Mouse (Mus musculus) cerebellum, adult (tissue): ENCODE measurements around the gene Prss54.
"Not testable (repeated sequence)": the region's sequence is repeated elsewhere in the genome, so short reads cannot be mapped to it uniquely, and the experiment has no call there.

ENCODE experiments used
- ATAC-seq: cut with Nextera tagmentation; 2 replicates; pipeline ENCODE4 v1.9.2; 2017; ENCODE audit warnings: mild to moderate bottlenecking, moderate library complexity, mixed read lengths; ENCODE audit not compliant: insufficient number of reproducible peaks, low FRiP score, low TSS enrichment

The Prss54 gene

GRCm38 (mm10) chr8:95576240-95576639, at the start of gene Prss54:
Gene Prss54 (minus strand): TSS chr8:95576340.
- ATAC-seq: no peak

- ATAC-seq: no peak
These were observed 48.7 kb upstream of the Prss54 start for GRCm38 (mm10) chr8:95624833-95625232.

- ATAC-seq: no peak
These were observed 43.9 kb upstream of the Prss54 start for GRCm38 (mm10) chr8:95620046-95620445.

GRCm38 (mm10) chr8:95616383-95616782, 40.2 kb upstream of the Prss54 start:
- no peak for ATAC-seq

- ATAC-seq: no peak
These were observed 35.6 kb upstream of the Prss54 start for GRCm38 (mm10) chr8:95611769-95612168.

GRCm38 (mm10) chr8:95610749-95611148, 34.6 kb upstream of the Prss54 start:
- no peak for ATAC-seq

GRCm38 (mm10) chr8:95609406-95609805, 33.3 kb upstream of the Prss54 start:
- ATAC-seq: no peak

GRCm38 (mm10) chr8:95607210-95607609, 31.1 kb upstream of the Prss54 start:
- ATAC-seq: no peak

GRCm38 (mm10) chr8:95606509-95606908, 30.4 kb upstream of the Prss54 start:
- not testable (repeated sequence) for ATAC-seq

- no peak for ATAC-seq
These were observed 26.0 kb upstream of the Prss54 start for GRCm38 (mm10) chr8:95602168-95602567.

- no peak for ATAC-seq
These were observed 25.2 kb upstream of the Prss54 start for GRCm38 (mm10) chr8:95601306-95601705.

- ATAC-seq: no peak
These were observed 23.7 kb upstream of the Prss54 start for GRCm38 (mm10) chr8:95599861-95600260.

GRCm38 (mm10) chr8:95596841-95597241, 20.7 kb upstream of the Prss54 start:
- no peak for ATAC-seq

- no peak for ATAC-seq
These were observed 19.0 kb upstream of the Prss54 start for GRCm38 (mm10) chr8:95595131-95595530.

GRCm38 (mm10) chr8:95593439-95594393, 17.6 kb upstream of the Prss54 start:
- ATAC-seq: no peak

GRCm38 (mm10) chr8:95592131-95592780, 16.1 kb upstream of the Prss54 start:
- ATAC-seq: no peak

- no peak for ATAC-seq
These were observed 14.4 kb upstream of the Prss54 start for GRCm38 (mm10) chr8:95590539-95590938.

- ATAC-seq: no peak
These were observed 13.1 kb upstream of the Prss54 start for GRCm38 (mm10) chr8:95589282-95589681.

GRCm38 (mm10) chr8:95587339-95587738, 11.2 kb upstream of the Prss54 start:
- ATAC-seq: no peak

- ATAC-seq: no peak
These were observed 3.0 kb downstream of the Prss54 start for GRCm38 (mm10) chr8:95573146-95573545.

GRCm38 (mm10) chr8:95566809-95567208, 9.3 kb downstream of the Prss54 start:
- ATAC-seq: no peak
